Mouse (Mus musculus): Measurements from ENCODE around the gene Map2k5.

GRCm38 (mm10) chr9:63147786-63148409 is 229.8 kb downstream of the Map2k5 start:
- TF ChIP-seq CTCF (IDR thresholded peaks at IDR 0.05; ENCODE audit: borderline replicate concordance, insufficient read depth, low read length) (no peak), POLR2A (IDR thresholded peaks at IDR 0.05; ENCODE audit: low read depth, low read length) (no peak)
